Mouse (Mus musculus): ENCODE measurements around the gene Stil.

- no peak for TF ChIP-seq CTCF (IDR thresholded peaks at IDR 0.05; ENCODE audit: low read depth, low read length)
- no peak for TF ChIP-seq POLR2A (IDR thresholded peaks at IDR 0.05; ENCODE audit: borderline replicate concordance, low read depth, low read length)
These were observed 52.5 kb downstream of the Stil start for GRCm38 (mm10) chr4:115052343-115053005.

All from bone marrow macrophage, adult 2 months (primary cell).